Mouse (Mus musculus) brown adipose tissue, adult 24 weeks (tissue): ENCODE measurements at regions not wholly inside any gene's neighbourhood (a gene's known extent, or its start where the extent isn't known, plus 50 kb on each side); places are given as distances from the start of the nearest gene placed in this dataset.
A peak's percentile ranks its signal among the peaks of the same experiment; 100 is the strongest.
"Not testable (repeated sequence)": the region's sequence is repeated elsewhere in the genome, so short reads cannot be mapped to it uniquely, and the experiment has no call there.

Source experiments
- H3K27ac ChIP-seq: fragments of 200-500 bp; replicated peaks from 2 replicates; pipeline ENCODE4 v1.5.1; 2012; ENCODE audit warnings: low read depth, mild to moderate bottlenecking, low read length
- H3K4me1 ChIP-seq: fragments of 200-500 bp; 2 replicates; pipeline ENCODE4 v1.6.1; 2012; ENCODE audit warnings: low read length, mixed read lengths; ENCODE audit not compliant: control insufficient read depth, insufficient read depth, insufficient read length
- H3K4me3 ChIP-seq: fragments of 200-500 bp; 2 replicates; pipeline ENCODE4 v1.5.1; 2012; ENCODE audit warnings: low read depth, mild to moderate bottlenecking, low read length, moderate library complexity; ENCODE audit not compliant: insufficient read depth

DNA sequence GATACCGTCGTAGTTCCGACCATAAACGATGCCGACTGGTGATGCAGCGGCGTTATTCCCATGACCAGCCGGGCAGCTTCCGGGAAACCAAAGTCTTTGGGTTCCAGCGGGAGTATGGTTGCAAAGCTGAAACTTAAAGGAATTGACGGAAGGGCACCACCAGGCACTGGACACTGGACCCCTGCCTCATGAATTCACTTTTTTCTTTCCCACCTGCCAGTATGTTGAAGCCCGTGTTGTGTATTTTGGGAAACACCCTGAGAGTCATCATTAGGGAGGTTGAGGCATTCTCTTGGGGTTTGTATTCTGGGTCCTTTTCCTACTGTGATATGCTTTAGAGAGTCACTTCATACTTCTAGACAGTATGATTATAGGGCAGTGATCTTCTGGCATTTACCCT lies 197.9 kb downstream of the Samd9l start:
- H3K4me3 ChIP-seq, H3K27ac ChIP-seq, H3K4me1 ChIP-seq: not testable (repeated sequence)

DNA sequence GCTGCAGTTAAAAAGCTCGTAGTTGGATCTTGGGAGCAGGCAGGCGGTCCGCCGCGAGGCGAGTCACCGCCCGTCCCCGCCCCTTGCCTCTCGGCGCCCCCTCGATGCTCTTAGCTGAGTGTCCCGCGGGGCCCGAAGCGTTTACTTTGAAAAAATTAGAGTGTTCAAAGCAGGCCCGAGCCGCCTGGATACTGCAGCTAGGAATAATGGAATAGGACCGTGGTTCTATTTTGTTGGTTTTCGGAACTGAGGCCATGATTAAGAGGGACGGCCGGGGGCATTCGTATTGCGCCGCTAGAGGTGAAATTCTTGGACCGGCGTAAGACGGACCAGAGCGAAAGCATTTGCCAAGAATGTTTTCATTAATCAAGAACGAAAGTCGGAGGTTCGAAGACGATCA lies 198.3 kb downstream of the Samd9l start:
- H3K4me1 ChIP-seq, result no peaks in the 10 kb centered on the region
- H3K4me3 ChIP-seq, result no peak overlapping the region
- no peak overlapping the region for H3K27ac ChIP-seq

DNA sequence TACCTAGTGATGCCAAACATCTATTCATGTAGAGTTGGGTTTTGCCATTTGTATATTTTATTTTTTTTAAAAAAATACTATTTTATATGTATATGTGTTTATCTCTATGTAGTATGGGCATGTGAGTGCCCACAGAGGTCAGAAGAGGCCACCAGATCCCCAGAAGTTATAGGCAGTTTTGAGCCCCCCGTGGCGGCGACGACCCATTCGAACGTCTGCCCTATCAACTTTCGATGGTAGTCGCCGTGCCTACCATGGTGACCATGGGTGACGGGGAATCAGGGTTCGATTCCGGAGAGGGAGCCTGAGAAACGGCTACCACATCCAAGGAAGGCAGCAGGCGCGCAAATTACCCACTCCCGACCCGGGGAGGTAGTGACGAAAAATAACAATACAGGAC lies 198.8 kb downstream of the Samd9l start:
- not testable (repeated sequence) for H3K4me3 ChIP-seq, H3K4me1 ChIP-seq, H3K27ac ChIP-seq

DNA sequence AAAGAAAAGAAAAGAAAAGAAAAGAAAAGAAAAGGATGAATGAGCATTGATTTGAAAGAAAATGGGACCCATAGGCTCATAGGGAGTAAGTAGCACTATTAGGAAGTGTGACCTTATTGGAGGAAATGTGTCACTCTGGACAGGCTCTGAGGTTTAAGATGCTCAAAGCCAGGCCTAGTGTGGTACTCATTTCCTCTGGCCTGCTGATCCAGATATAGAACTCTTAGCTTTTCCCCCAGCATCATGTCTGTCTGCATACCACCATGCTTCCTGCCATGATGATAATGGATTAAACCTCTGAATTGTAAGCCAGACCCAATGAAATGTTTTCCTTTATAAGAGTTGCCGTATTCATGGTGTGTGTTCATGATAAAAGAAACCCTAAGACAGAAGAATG lies 206.9 kb downstream of the Samd9l start:
- not testable (repeated sequence) for H3K4me3 ChIP-seq, H3K4me1 ChIP-seq, H3K27ac ChIP-seq

DNA sequence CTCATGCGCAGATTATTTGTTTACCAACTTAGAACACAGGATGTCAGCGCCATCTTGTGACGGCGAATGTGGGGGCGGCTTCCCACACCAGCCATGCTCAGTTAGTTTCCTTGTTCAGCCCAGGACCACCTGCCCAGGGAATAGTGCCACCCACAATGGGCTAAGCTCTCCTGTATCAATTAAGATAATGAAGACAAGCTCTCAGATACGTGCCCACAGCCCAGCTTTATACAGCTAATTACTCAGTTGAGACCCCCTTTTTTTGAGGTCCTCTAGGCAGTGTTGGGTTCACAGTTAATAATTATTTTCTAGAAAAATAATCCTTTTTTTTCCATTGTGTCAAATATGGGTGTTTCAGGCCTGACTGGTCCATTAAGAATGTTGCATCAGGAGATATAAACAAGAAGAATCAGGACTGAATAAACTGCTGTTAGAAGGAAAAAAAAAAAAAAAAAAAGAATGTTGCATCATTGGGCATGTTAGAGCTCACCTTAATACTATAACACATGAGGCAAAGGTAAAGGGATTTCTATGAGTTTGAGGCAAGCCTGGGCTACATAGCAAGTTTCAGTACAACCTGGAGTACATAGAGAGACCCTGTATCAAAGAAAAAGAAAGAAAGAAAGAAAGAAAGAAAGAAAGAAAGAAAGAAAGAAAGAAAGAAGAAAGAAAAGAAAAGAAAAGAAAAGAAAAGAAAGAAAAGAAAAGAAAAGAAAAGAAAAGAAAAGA lies 207.5 kb downstream of the Samd9l start:
- not testable (repeated sequence) for H3K4me1 ChIP-seq, H3K4me3 ChIP-seq, H3K27ac ChIP-seq

DNA sequence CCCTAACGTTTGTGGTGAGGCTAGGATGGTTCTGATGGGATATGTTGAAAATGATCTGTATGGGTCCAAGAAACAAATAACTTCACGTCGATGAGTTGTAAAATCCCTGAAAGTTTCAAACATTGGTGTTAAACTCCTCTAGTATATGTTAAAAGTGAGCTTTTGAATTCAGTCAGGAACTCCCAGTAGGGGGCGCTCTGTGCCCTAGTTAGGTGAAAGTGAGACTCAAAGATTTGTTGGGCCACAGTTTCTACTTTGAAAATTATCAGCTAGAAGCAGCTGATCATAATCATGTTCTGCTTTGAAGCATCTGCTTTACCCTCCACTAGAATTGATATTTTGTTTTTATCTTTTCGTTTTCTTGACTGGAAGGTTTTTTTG lies 215.6 kb downstream of the Samd9l start:
- H3K4me3 ChIP-seq, result no peak overlapping the region
- H3K27ac ChIP-seq, result no peak overlapping the region
- no peaks in the 10 kb centered on the region for H3K4me1 ChIP-seq

DNA sequence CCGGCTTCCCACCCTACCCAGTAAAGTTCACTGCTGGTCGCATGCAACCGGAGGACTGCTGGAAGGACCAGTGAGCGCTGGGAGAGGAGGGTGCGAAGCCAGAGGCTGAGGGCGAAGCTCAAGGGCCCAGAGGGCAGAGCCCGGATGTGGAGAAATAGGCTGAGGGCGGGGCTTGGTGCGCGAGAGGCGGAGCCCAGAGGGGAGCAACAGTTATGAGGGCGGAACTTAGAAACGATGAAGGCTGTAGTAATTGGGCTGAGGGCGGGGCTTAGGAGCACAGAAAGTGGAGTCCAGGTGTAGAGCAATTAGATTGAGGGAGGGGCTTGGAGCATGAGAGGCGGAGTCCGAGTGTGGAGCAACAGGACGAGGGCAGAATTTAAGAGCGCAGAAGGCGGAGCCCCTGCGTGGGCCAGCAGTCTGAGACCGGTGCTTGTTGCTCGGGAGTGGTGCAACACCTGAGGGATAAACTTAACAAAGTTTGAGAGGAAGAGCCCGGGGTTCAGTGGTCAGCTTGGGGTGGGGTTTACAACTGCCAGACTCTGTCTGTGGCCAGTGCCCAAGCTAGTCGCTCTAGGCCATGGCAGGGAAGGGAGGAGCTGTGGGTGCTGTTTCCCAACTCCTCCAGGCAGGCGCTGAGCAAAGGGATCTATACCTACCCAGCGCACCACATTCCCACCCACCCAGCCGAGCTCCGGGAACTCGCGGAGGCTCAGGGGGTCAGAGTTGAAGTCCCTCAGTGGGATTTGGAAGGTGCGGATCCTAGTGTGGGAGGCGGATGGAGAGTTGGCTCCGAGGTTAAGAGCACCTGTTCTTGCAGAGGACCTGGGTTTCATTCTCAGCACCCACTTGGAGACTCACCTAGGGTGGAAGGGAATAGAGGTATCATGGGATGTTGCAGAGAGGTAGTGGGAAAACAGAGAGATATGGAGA lies 216.2 kb downstream of the Samd9l start:
- Histone ChIP-seq H3K27ac (no peak overlapping the region), H3K4me3 (peak overlapping the region; percentile 7), H3K4me1 (no peaks in the 10 kb centered on the region)

DNA sequence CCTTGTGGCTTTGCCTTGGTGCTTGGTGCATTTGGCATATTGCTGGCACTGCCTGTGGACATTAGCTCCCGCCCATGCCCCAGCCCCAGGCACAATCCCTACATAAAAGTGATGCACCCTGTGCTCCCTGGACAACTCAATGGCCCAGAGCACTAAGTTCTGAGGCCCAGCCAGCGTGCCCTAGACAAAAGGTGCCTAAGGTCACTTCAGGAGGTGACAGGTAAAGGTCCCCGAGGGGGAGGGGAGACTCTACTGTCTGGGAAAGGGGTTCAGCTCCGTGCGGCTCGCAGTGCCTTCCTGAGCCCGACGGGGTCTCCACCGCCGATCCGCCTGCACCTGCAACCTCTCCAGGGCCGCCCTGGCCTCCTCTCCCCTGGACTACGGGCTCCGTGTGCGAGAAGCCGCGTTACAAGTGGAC lies 216.9 kb downstream of the Samd9l start:
- H3K4me3 ChIP-seq, result peak overlapping the region; percentile 7; the same call in 1 of the 2 replicates
- not testable (repeated sequence) for H3K27ac ChIP-seq, H3K4me1 ChIP-seq

DNA sequence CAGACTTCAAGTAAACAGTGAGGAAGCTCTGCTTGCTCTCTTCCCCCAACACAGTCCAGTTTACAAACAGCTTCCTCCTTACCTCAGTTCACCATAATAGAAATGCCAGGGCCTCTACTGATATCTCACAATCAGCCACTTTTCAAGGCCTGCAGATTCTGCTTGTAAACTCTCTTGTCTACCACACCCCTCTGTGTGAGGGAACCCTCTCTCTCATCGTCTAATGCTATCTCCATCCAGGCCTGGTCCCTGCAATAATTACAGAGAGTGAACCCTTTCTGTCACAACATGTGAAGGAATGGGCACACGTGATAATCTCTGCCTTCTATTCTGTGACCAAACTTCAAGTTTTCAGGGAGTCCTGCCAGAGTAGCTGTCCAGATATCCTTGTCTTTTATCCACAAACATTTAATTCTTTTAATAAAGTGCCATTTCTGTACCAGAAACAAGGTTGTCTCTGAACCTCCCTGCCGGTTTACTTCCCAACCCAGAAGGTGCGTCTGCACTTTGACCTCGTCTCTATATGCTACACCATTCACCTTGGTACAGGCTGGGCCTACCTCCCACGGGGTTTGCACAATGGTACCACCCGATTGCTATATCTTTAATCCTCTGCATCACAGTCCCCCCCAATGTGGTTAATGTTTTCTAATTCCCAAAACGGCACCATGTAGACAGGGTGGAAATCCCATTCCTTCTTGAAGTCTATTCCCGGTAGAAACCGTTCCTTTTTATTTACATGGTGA lies 219.6 kb downstream of the Samd9l start:
- not testable (repeated sequence) for H3K4me1 ChIP-seq, H3K4me3 ChIP-seq, H3K27ac ChIP-seq

DNA sequence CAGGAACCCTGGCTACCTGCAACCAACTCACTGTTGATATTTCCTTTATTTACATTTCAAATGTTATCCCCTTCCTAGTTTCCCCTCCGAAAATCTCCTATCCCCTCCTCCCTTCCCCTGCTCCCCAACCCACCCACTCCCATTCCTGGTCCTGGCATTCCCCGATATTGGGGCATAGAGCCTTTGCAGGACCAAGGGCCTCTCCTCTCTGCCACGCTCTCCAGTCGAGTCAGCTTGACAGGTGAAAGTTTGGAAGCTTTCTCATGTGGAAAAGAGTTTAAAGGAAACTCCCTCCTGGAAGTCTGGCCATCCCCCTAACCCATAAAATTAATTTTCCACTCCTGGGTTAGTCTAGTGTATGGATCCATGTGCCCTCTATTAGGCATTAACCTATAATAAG lies 229.9 kb downstream of the Samd9l start:
- H3K27ac ChIP-seq, H3K4me1 ChIP-seq, H3K4me3 ChIP-seq: not testable (repeated sequence)

DNA sequence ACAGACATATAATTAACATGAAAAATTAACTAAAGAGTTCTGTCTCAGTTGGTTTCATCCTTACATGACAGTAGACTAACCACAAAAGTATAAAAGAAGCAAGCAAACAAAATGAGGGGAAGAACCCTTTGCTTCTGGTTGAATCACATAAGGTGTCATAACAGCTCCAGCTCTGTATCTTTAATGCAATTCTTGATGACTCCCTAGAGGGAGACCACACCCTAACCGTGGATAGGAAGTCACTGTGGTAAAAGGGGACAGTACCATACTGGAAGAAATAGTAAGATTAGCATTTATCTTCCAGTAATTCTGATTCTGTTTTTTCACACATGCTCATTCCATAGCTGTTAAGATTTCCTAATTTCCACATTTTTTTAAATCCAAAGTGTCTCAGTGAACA lies 233.2 kb downstream of the Samd9l start:
- not testable (repeated sequence) for H3K4me1 ChIP-seq

DNA sequence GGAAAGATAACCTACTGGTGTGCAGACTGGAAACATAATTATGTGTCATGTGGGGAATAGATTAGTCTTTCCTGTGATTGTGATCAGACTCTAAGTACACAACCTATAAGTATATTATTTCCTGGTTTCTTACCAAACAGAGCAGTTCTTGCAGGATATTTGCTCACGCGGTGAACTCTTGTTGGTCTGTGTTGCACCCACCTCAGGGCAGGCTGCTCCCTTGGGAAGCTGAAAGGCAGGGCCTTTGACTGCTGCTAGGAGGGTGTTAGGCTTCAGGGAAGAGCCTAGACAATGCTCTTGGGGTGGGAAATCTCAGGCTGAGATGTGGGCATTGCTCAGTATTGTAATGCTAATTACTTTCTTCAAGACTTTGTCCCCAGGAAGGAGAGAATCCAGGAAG lies 247.5 kb downstream of the Samd9l start:
- not testable (repeated sequence) for H3K4me3 ChIP-seq, H3K4me1 ChIP-seq, H3K27ac ChIP-seq

More for the DNA sequence above, 233.2 kb downstream of the Samd9l start:
- not testable (repeated sequence) for H3K4me3 ChIP-seq, H3K27ac ChIP-seq

DNA sequence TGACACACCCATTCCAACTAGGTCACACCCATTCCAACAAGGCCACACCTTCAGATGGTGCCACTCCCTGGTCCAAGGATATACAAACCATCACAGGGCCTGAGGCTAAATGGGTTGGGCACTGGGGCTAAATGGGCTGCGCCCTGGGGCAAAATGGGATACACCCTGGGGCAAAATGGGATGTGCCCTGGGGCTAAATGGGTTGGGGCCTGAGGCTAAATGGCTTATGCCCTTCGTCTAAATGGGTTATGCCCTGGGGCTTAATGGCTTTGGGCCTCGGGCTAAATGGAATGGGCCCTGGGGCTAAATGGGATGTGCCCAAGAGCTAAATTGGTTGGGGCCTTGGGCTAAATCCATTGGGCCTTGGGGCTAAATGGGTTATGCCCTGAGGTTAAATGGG lies 261.5 kb downstream of the Samd9l start:
- not testable (repeated sequence) for H3K4me1 ChIP-seq, H3K4me3 ChIP-seq, H3K27ac ChIP-seq

DNA sequence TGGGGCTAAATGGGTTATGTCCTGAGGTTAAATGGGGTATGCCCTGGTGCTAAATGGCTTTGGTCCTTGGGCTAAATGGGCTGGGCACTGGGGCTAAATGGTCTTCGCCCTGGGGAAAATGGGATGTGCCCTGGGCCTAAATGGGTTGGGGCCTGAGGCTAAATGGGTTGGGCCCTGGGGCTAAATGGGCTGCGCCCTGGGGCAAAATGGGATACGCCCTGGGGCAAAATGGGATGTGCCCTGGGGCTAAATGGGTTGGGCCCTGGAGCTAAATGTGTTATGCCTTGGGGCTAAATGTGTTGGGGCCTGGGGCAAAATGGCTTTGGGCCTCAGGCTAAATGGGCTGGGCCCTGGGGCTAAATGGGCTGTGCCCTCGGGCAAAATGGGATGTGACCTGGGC lies 265.6 kb downstream of the Samd9l start:
- not testable (repeated sequence) for H3K4me3 ChIP-seq, H3K4me1 ChIP-seq, H3K27ac ChIP-seq

DNA sequence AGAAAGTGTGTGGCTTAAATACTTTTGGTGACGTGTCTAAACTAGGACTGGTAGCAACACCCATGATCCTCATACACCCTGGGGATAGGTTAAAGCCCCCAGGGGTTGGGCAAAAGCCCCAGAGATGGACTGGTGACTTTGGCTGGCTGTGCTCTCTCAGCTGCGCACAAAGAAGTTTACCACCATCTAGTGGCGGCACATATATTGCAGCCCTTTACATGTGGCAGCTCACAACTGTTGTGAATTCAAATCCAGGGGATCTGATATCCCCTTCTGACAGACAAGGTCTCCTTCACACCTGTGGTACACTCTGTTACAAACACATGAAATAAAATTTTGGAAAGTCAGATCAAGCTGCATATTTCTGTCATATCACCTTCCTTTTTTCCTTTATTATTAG lies 283.1 kb downstream of the Samd9l start:
- not testable (repeated sequence) for H3K4me1 ChIP-seq, H3K4me3 ChIP-seq, H3K27ac ChIP-seq
